Mouse (Mus musculus) limb, embryonic 10.5 days (tissue): ENCODE data around the gene Tmc6. TPM values are rescaled to one million over a fixed set of nuclear protein-coding genes. Genes with fewer than 3 reads are reported as not detected.

Experiments
- DNase-seq: peaks from one replicate; pipeline ENCODE4 v3.0.0-alpha.2; 2017; ENCODE audit warnings: low spot score
- H3K27ac ChIP-seq: fragments of 300-500 bp; sonication (generic); 2 replicates; pipeline ENCODE4 v1.5.1; 2016; ENCODE audit warnings: mild to moderate bottlenecking
- H3K27me3 ChIP-seq: fragments of 300-500 bp; sonication (generic); 2 replicates; pipeline ENCODE4 v1.6.1; 2016; ENCODE audit warnings: low read depth, mild to moderate bottlenecking; ENCODE audit not compliant: poor library complexity, severe bottlenecking
- H3K36me3 ChIP-seq: fragments of 300-500 bp; sonication (generic); 2 replicates; pipeline ENCODE4 v1.6.1; 2016; ENCODE audit warnings: mild to moderate bottlenecking, moderate library complexity
- H3K4me1 ChIP-seq: fragments of 300-500 bp; sonication (generic); 2 replicates; pipeline ENCODE4 v1.6.1; 2016
- H3K4me3 ChIP-seq: fragments of 300-500 bp; sonication (generic); 2 replicates; pipeline ENCODE4 v1.5.1; 2016; ENCODE audit warnings: mild to moderate bottlenecking, moderate library complexity
- H3K9me3 ChIP-seq: fragments of 300-500 bp; sonication (generic); replicated peaks from 2 replicates; pipeline ENCODE4 v1.6.1; 2016; ENCODE audit warnings: mild to moderate bottlenecking
- WGBS: fragments of 180-500 bp; shearing (Covaris S2); methylation state at CpG from one replicate; pipeline ENCODE4 v1.1.7; 2016; 5-methylcytosine and 5-hydroxymethylcytosine counted together
- polyA plus RNA-seq: library from polyadenylated mRNA; unstranded; fragments of >200 nt; fragmentation: Nextera tagmentation; extraction: Ambion mirVana; gene quantifications from 2 replicates; pipeline ENCODE4 v1.2.1, GENCODE M21; 2016

The Tmc6 gene
- polyA plus RNA-seq, 1 experiment from 2014 or later: 25.1 TPM

GRCm38 (mm10) chr11:117751544-117751943 is 30.5 kb downstream of the Tmc6 start:
- WGBS: 91% methylated on average over 6 of the region's 6 CpGs
- Histone ChIP-seq H3K36me3 (peaks cover 99% of the 10 kb centered on the region), H3K9me3 (no peaks in the 10 kb centered on the region), H3K4me1 (no peaks in the 10 kb centered on the region), H3K27ac (no peak overlapping the region), H3K4me3 (no peak overlapping the region), H3K27me3 (no peaks in the 10 kb centered on the region)
- no peak for DNase-seq

DNA sequence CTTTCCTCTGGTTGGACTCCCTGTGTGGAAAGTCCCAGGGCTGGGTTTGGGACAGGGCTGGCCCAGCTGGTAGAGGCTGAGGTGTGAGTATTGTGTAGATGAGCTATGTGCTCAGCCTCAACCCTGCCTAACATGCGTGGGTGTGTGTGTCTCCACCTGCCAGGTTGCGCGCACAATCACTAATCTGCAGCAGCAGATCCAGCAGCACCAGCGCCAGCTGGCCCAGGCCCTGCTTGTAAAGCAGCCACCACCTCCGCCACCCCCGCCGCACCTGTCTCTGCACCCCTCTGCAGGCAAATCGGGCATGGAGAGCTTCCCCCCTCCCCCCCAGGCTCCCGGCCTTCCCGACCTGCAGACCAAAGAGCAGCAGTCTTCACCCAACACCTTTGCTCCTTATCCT is 32.6 kb downstream of the Tmc6 start:
- DNase-seq: no peak
- WGBS: 89% methylated on average over 10 of the region's 10 CpGs
- Histone ChIP-seq H3K4me1 (no peaks in the 10 kb centered on the region), H3K36me3 (peaks cover 99% of the 10 kb centered on the region), H3K4me3 (no peak overlapping the region), H3K27me3 (no peaks in the 10 kb centered on the region), H3K9me3 (no peaks in the 10 kb centered on the region), H3K27ac (no peak overlapping the region)

DNA sequence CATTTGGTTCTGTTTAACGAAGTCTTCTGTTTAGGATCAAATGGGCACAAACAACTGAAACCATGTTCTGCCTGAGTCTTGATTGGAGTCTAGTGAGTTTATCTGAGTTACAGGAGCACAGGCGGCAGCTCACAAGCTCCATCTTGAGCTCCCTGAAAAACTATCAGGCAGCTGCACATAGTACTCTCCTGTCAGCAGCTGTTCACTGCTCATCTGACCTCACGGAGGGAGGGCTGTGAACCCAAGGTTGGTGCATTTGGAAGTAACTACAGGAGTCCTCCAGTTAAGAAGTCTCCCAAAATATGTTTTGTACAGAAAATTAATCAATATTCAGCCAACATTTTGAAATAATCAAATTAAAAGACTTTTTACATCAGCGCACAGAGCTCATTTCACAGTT is 33.4 kb downstream of the Tmc6 start:
- 89% methylated on average over 4 of the region's 4 CpGs for WGBS

GRCm38 (mm10) chr11:117743454-117744030 is 38.5 kb downstream of the Tmc6 start:
- Histone ChIP-seq H3K4me3 (no peak overlapping the region), H3K9me3 (no peaks in the 10 kb centered on the region), H3K36me3 (peaks cover 100% of the 10 kb centered on the region), H3K4me1 (peaks cover 14% of the 10 kb centered on the region), H3K27ac (peak overlapping the region; percentile 32; the same call in 1 of the 2 replicates), H3K27me3 (no peaks in the 10 kb centered on the region)
- DNase-seq: peak; percentile 54
- WGBS: 47% methylated on average over 4 of the region's 4 CpGs

More for the DNA sequence above, 33.4 kb downstream of the Tmc6 start:
- Histone ChIP-seq H3K36me3 (peaks cover 99% of the 10 kb centered on the region), H3K9me3 (no peaks in the 10 kb centered on the region), H3K27me3 (no peaks in the 10 kb centered on the region), H3K4me1 (peaks cover 3% of the 10 kb centered on the region), H3K27ac (no peak overlapping the region), H3K4me3 (no peak overlapping the region)
- no peak for DNase-seq

DNA sequence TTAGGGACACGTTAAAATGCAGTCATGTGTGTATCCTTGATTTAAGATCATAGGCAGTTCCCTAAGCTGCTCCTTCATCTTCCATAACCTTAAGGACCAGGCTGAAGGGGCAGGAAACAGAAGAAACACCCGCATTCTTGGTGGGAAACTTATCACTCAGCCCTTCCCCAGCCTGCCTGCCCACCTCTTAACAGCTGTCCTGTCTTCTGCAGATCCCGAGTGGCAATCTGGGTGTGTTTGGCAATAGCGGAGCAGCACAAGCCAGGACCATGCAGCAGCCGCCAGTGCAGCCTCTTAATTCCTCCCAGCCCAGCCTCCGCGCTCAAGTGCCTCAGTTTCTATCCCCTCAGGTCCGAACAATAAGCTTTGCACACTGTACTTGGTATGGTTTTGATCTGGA is 39.3 kb downstream of the Tmc6 start:
- WGBS: 86% methylated on average over 8 of the region's 8 CpGs
- Histone ChIP-seq H3K36me3 (peaks cover 100% of the 10 kb centered on the region), H3K27ac (no peak overlapping the region), H3K27me3 (no peaks in the 10 kb centered on the region), H3K4me3 (no peak overlapping the region), H3K4me1 (peaks cover 14% of the 10 kb centered on the region), H3K9me3 (no peaks in the 10 kb centered on the region)
- no peak for DNase-seq

- no peak overlapping the region for H3K27ac ChIP-seq
- peaks cover 14% of the 10 kb centered on the region for H3K4me1 ChIP-seq
- H3K27me3 ChIP-seq: no peaks in the 10 kb centered on the region
- H3K4me3 ChIP-seq: no peak overlapping the region
- peaks cover 100% of the 10 kb centered on the region for H3K36me3 ChIP-seq
- H3K9me3 ChIP-seq: no peaks in the 10 kb centered on the region
- WGBS: 82% methylated on average over 8 of the region's 8 CpGs
- no peak for DNase-seq
These were observed 39.8 kb downstream of the Tmc6 start for GRCm38 (mm10) chr11:117742243-117742642.

DNA sequence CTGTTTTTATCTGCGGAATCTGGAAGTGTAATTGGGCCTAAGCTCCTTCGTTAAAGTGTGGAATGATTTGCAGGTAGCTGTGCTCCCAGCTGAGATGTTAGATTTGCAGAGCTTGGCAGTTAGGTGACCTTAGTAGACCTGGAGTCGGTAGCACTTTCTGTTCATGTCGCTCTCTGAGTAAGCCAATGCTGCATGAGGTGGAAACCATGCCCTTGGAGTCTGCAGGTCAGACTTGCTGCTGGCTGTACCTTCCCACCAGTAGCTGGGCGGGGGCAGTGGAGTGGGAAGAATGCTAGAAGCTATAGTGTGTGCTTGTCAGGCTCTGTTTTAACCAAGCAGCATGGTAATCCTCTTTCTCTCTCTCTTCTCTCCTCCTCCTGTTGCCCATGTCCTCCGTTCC is 40.9 kb downstream of the Tmc6 start:
- no peak for DNase-seq
- peaks cover 100% of the 10 kb centered on the region for H3K36me3 ChIP-seq
- H3K27me3 ChIP-seq: no peaks in the 10 kb centered on the region
- H3K4me3 ChIP-seq: no peak overlapping the region
- H3K4me1 ChIP-seq: peaks cover 14% of the 10 kb centered on the region
- H3K27ac ChIP-seq: no peak overlapping the region
- 89% methylated on average over 6 of the region's 6 CpGs for WGBS
- no peaks in the 10 kb centered on the region for H3K9me3 ChIP-seq

- Histone ChIP-seq H3K27me3 (no peaks in the 10 kb centered on the region), H3K4me1 (peaks cover 6% of the 10 kb centered on the region), H3K36me3 (peaks cover 96% of the 10 kb centered on the region), H3K27ac (no peak overlapping the region), H3K4me3 (no peak overlapping the region), H3K9me3 (no peaks in the 10 kb centered on the region)
- 91% methylated on average over 5 of the region's 5 CpGs for WGBS
- no peak for DNase-seq
These were observed 43.9 kb downstream of the Tmc6 start for GRCm38 (mm10) chr11:117738123-117738522.

- H3K27me3 ChIP-seq: no peaks in the 10 kb centered on the region
- peaks cover 86% of the 10 kb centered on the region for H3K36me3 ChIP-seq
- H3K4me1 ChIP-seq: no peaks in the 10 kb centered on the region
- no peak overlapping the region for H3K4me3 ChIP-seq
- DNase-seq: no peak
- 76% methylated on average over 5 of the region's 5 CpGs for WGBS
- H3K9me3 ChIP-seq: no peaks in the 10 kb centered on the region
- H3K27ac ChIP-seq: no peak overlapping the region
These were observed 45.8 kb downstream of the Tmc6 start for GRCm38 (mm10) chr11:117736037-117736689.

- H3K27me3 ChIP-seq: no peaks in the 10 kb centered on the region
- WGBS: 93% methylated on average over 7 of the region's 7 CpGs
- H3K36me3 ChIP-seq: peaks cover 39% of the 10 kb centered on the region
- DNase-seq: no peak
- H3K4me1 ChIP-seq: no peaks in the 10 kb centered on the region
- no peak overlapping the region for H3K4me3 ChIP-seq
- no peak overlapping the region for H3K27ac ChIP-seq
- no peaks in the 10 kb centered on the region for H3K9me3 ChIP-seq
These were observed 50.5 kb downstream of the Tmc6 start for GRCm38 (mm10) chr11:117731470-117731869.

- Histone ChIP-seq H3K4me1 (no peaks in the 10 kb centered on the region), H3K9me3 (no peaks in the 10 kb centered on the region), H3K27ac (no peak overlapping the region), H3K4me3 (no peak overlapping the region), H3K36me3 (peaks cover 29% of the 10 kb centered on the region), H3K27me3 (no peaks in the 10 kb centered on the region)
- no peak for DNase-seq
- 73% methylated on average over 4 of the region's 4 CpGs for WGBS
These were observed 51.5 kb downstream of the Tmc6 start for GRCm38 (mm10) chr11:117730490-117730838.

GRCm38 (mm10) chr11:117729798-117730489 is 52.1 kb downstream of the Tmc6 start:
- Histone ChIP-seq H3K36me3 (peaks cover 29% of the 10 kb centered on the region), H3K27ac (no peak overlapping the region), H3K9me3 (no peaks in the 10 kb centered on the region), H3K4me3 (no peak overlapping the region), H3K4me1 (no peaks in the 10 kb centered on the region), H3K27me3 (no peaks in the 10 kb centered on the region)
- whole genome bisulfite sequencing: 84% methylated on average over 7 of the region's 7 CpGs
- DNase-seq: no peak

DNA sequence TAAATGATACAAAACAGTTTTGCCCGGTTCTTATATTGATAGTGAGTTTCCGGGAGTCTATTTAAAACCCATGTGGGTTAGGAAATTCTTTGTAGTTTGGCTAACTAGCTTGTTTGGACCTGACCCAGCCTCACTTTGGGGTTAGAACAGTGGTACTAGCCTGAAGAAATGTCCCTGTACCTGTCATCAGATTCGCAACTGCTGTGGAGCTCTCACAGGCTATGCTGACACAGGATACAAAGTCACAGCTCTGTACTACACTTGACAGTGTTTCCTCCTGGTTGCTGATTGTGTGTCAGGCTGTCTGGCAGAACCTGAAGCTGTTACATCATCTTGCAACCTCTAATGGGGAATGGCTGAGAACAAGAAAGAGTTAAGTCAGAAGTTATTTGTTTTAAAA is 52.7 kb downstream of the Tmc6 start:
- no peak for DNase-seq
- no peaks in the 10 kb centered on the region for H3K27me3 ChIP-seq
- peaks cover 26% of the 10 kb centered on the region for H3K36me3 ChIP-seq
- no peak overlapping the region for H3K27ac ChIP-seq
- 88% methylated on average over 3 of the region's 3 CpGs for WGBS
- no peaks in the 10 kb centered on the region for H3K4me1 ChIP-seq
- H3K9me3 ChIP-seq: no peaks in the 10 kb centered on the region
- H3K4me3 ChIP-seq: no peak overlapping the region
